Mouse (Mus musculus): Measurements from ENCODE around the gene Ndrg3.

- no peak for TF ChIP-seq CTCF (conservative IDR thresholded peaks at IDR 0.05; ENCODE audit: insufficient read depth, insufficient read length, low read depth, low read length)
- TF ChIP-seq POLR2A (IDR thresholded peaks at IDR 0.05; ENCODE audit: low read depth, low read length): no peak
These were observed 104.8 kb downstream of the Ndrg3 start, which contains the start of gene Sla2 for GRCm38 (mm10) chr2:156887017-156887416.

Data from kidney, adult 2 months (tissue).